Comparison of ENCODE assay signal across 13 mouse cellular contexts in genomic region chr11:116142211-116142991, GRCm38 (mm10). TPM values are rescaled to one million over a fixed set of nuclear protein-coding genes. Genes with fewer than 3 reads are reported as not detected.
DNase-seq lines count a peak whose midpoint lies in the region; ATAC-seq and TF ChIP-seq lines count a peak whose summit lies in the region.
"Had no signal": no experiment of that assay in that cellular context is flagged by ENCODE, and none has a peak within 500 bp of the region (broad histone marks: within the 10 kb centered on the region; RNA-seq: fewer than 3 reads in every experiment).

No protein-coding gene starts in this region.

- no peak overlapping the region for H3K27ac ChIP-seq in gastrocnemius, adult 2 months
- H3K27ac ChIP-seq: hindbrain, postnatal 0 days had no signal

- no peak overlapping the region for H3K4me3 ChIP-seq in gastrocnemius, adult 2 months

- ATAC-seq in erythroid progenitor cell, adult 5-6 weeks (replicated peaks; ENCODE audit: low FRiP score, poor library complexity, severe bottlenecking): peak; percentile 61
- ATAC-seq: hindbrain, postnatal 0 days had no signal

- no peak for TF ChIP-seq CTCF in gastrocnemius, adult 2 months (IDR thresholded peaks at IDR 0.05)

- intact Hi-C loops in gastrocnemius, adult 2 months (cut with DNase I): no loop called here

- peak; percentile 19 for DNase-seq in lung, postnatal 36 days
- DNase-seq in lung, postnatal 14 days: no peak
- peak; percentile 72 for DNase-seq in Muller cell, postnatal 12 days (ENCODE audit: inconsistent ontology term)
- DNase-seq in spleen, postnatal 4 days (ENCODE audit: low spot score in 2 of 2): peak; percentile 78 to 81
- no peak for DNase-seq in gastrocnemius, postnatal 4 days (ENCODE audit: low spot score in 2 of 2)
- no peak for DNase-seq in ovary, postnatal 36 days (ENCODE audit: low spot score)
- no peak for DNase-seq in gastrocnemius, adult 2 months
- DNase-seq: embryo, embryonic 11 days; gastrocnemius, postnatal 14 days; right cerebral cortex, postnatal 25 days; thymus, postnatal 4 days had no signal

RNA-seq across cellular contexts. Expression of gene Mrpl38, which starts 3.7 kb away (rescaled TPM):
- total RNA-seq in erythroid progenitor cell, adult 5-6 weeks (2015; ENCODE audit: low replicate concordance): 9.2 and 16.9 TPM in 2 replicates
- total RNA-seq in erythroid progenitor cell, adult 5-6 weeks (2017; ENCODE audit: low replicate concordance): 5.3 and 8.5 TPM in 2 replicates
- 10 to 100 TPM; 47.0 to 50.6 TPM for total RNA-seq in gastrocnemius, postnatal 4 days (2021)
- 10 to 100 TPM; 47.5 to 61.5 TPM for total RNA-seq in gastrocnemius, adult 2 months (2021)

RNA-seq across cellular contexts. Expression of gene Trim65, which starts 11.5 kb away (rescaled TPM):
- 4.0 and 4.6 TPM in 2 replicates for total RNA-seq in erythroid progenitor cell, adult 5-6 weeks (2015; ENCODE audit: low replicate concordance)
- total RNA-seq in erythroid progenitor cell, adult 5-6 weeks (2017; ENCODE audit: low replicate concordance): 0.30 and 1.4 TPM in 2 replicates
- 1 to 10 TPM; 4.2 to 4.6 TPM for total RNA-seq in gastrocnemius, postnatal 4 days (2021)
- total RNA-seq in gastrocnemius, adult 2 months (2021): 1 to 10 TPM; 4.2 to 6.6 TPM

RNA-seq across cellular contexts. Expression of gene Trim47, which starts 15.4 kb away (rescaled TPM):
- 2.5 TPM in 1 of 2 replicates, not detected in the other for total RNA-seq in erythroid progenitor cell, adult 5-6 weeks (2015; ENCODE audit: low replicate concordance)
- 0.90 TPM in 1 of 2 replicates, not detected in the other for total RNA-seq in erythroid progenitor cell, adult 5-6 weeks (2017; ENCODE audit: low replicate concordance)
- 10 to 100 TPM; 48.1 to 48.8 TPM for total RNA-seq in gastrocnemius, postnatal 4 days (2021)
- total RNA-seq in gastrocnemius, adult 2 months (2021): 10 to 100 TPM in 1 of 2 experiments, 1 to 10 TPM in 1; 6.0 to 12.2 TPM

RNA-seq across cellular contexts. Expression of gene Fbf1, which starts 25.6 kb away (rescaled TPM):
- 13.3 and 32.7 TPM in 2 replicates for total RNA-seq in erythroid progenitor cell, adult 5-6 weeks (2015; ENCODE audit: low replicate concordance)
- total RNA-seq in erythroid progenitor cell, adult 5-6 weeks (2017; ENCODE audit: low replicate concordance): 12.3 and 27.5 TPM in 2 replicates
- total RNA-seq in gastrocnemius, postnatal 4 days (2021): 10 to 100 TPM; 26.6 to 27.5 TPM
- total RNA-seq in gastrocnemius, adult 2 months (2021): 10 to 100 TPM; 10.5 to 11.5 TPM

RNA-seq across cellular contexts. Expression of gene Wbp2, which starts 55.6 kb away (rescaled TPM):
- total RNA-seq in erythroid progenitor cell, adult 5-6 weeks (2015; ENCODE audit: low replicate concordance): 114 and 127 TPM in 2 replicates
- 43.8 and 56.9 TPM in 2 replicates for total RNA-seq in erythroid progenitor cell, adult 5-6 weeks (2017; ENCODE audit: low replicate concordance)
- total RNA-seq in gastrocnemius, postnatal 4 days (2021): 10 to 100 TPM; 63.0 to 63.4 TPM
- 10 to 100 TPM; 77.2 to 81.8 TPM for total RNA-seq in gastrocnemius, adult 2 months (2021)

Comparison
In these comparisons a context has a peak if more than half of its experiments do, and no peak if none do; other contexts are left out.
1. DNase-seq: peak in lung, postnatal 36 days (single experiment), Muller cell, postnatal 12 days (single experiment) and spleen, postnatal 4 days (2 of 2); none in lung, postnatal 14 days (single experiment), gastrocnemius, postnatal 4 days (0 of 2), ovary, postnatal 36 days (single experiment) and gastrocnemius, adult 2 months (single experiment).